Mouse (Mus musculus): ENCODE data around the gene Mrps14. TPM values are rescaled to one million over a fixed set of nuclear protein-coding genes. Genes with fewer than 3 reads are reported as not detected.

Gene Mrps14
- total RNA-seq (2023) = 10 to 100 TPM; 32.9 to 34.8 TPM

DNA sequence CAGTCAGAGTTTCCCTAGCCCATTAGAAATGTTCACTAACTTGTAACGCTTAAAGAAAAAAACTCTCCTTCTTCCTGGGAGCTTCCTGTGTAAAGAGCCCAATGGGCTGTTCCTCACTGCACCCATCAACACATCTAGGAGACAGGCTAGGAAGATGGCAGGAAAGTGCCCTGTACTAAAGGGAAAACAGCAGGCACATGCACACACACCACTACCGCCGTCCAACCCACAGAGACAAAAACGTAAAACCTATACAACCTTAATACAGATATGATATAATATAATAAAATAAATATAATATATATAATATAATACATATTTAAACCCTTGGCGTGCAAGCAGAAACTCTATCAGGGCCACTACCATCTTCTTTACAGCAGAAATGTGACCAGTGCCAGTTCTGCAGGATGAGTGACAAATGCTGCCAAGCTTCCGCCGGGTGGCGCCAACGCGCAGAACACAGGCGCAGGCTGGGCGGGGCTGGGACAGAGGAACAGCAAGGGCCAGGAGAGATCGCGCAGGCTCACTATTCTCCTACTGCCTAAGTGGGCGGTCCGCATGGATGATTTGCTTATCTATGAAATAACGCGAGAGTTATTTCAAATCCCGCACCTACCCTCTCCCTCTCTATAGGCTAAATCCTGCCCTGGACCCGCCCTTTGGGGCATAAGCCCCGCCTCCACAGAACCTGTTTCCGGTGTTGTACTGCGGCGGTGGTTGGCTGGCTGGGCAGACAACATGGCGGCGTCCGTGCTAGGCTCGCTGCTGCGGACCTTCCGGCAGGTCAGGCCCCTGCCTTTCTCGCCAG, at the start of gene Mrps14:
Mrps14 (plus strand) TSS at position 687 of the 808 bp plus-strand sequence.

DNA sequence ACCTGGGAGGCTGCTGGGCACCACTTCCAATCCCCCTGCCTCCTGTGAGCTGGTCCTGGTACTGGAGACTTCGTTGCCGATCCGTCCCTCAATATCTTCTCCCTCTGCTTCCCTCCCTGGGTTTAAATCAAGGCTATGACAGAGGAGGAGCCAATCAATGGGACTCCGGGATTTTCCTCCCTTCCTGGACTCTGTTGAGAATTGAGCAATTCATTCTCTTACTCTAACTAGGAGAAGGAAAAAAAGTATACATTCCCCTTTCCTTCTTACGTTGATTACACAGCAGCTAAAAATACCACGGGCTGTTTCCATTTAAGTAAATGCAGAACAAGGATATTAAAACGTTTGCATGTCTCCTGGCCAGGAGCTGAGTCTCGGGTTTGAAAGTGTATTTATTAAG, 41.5 kb upstream of the Mrps14 start, which contains the start of gene Tnn:
Tnn (minus strand) TSS at position 101 of the 400 bp plus-strand sequence.

DNA sequence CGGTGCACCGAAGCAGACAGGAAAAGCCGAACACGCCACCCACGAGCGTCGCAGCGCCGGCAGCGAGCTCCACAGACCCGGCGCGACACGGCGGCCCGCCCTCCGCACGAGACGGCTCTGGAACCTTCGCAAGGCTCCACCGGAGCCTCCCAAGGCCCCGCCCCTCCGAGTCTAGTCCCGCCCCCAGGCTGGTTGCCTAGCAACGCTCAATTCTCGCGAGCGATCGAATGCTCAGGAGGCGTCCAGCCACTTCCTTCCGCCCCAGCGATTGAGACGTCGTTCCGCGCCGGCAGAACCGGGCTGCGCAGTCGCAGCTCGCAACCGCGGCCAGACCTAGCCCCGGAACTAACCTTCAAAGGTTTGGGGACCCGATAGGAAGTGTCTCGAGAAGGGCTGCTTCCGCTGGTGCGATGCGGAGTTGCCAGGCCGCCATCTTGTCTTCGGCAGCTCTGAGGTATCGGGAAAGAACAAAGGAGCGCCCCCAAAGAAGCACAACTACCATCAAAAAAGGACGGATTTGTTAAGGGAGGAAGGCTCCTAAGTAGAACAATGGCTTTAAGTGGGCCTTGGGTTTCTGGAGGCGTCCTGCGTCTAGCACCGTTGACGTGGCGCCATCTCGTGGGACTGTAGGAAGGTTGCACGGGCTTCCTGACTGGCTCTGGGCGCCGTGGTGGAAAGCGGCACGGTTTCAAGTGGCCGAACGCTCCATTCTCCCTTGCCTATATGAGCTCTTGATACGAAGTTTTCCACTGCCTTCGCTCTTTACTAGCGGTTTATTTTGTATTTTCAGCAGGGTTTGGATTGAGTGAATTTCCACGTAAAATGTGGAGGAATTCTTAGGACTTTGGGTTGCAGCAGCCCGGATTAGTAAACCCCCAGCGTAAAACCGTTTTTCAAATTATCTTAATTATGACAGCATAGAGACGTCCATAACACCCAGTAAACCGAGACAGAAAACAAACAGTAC, 18.0 kb downstream of the Mrps14 start, which contains the start of gene Cacybp:
Cacybp (minus strand) TSS at position 173 of the 967 bp plus-strand sequence.

Other genes starting within 250 kb of the Mrps14 start
- 100 to 1,000 TPM; 103 to 108 TPM for gene 4930523C07Rik, start 150.8 kb upstream of the Mrps14 start, total RNA-seq (2023)
- gene Tnn, start 41.6 kb upstream of the Mrps14 start, total RNA-seq (2023) = under 1 TPM; 0.09 to 0.11 TPM
- 10 to 100 TPM; 23.5 to 32.9 TPM for gene Cacybp, start 17.7 kb downstream of the Mrps14 start, total RNA-seq (2023)